Mouse (Mus musculus): ENCODE results near the gene 6030445D17Rik.

- TF ChIP-seq CTCF (IDR thresholded peaks at IDR 0.05; ENCODE audit: control insufficient read depth, insufficient read depth, low read length), result no peak
- TF ChIP-seq POLR2A (IDR thresholded peaks at IDR 0.05; ENCODE audit: borderline replicate concordance, control insufficient read depth, low read depth, low read length), result no peak
These were observed 43.1 kb upstream of the 6030445D17Rik start for GRCm38 (mm10) chr4:136418962-136419361.

Data from bone marrow, adult 2 months (tissue).